Mouse (Mus musculus) bone marrow macrophage, adult 2 months (primary cell): Measurements from ENCODE around the gene Gsn.

Experiments
- CTCF ChIP-seq: IDR thresholded peaks from 2 replicates; pipeline ENCODE4 v1.5.1; 2012; ENCODE audit warnings: low read depth, mild to moderate bottlenecking, low read length, moderate library complexity
- POLR2A ChIP-seq: IDR thresholded peaks from 2 replicates; pipeline ENCODE4 v1.6.1; 2012; ENCODE audit warnings: mild to moderate bottlenecking, low read depth, low read length, borderline replicate concordance

GRCm38 (mm10) chr2:35258590-35258989, 2.4 kb downstream of the Gsn start:
- TF ChIP-seq CTCF (no peak), POLR2A (no peak)
